Mouse (Mus musculus): Measurements from ENCODE around the gene Pros1. TPM values are rescaled to one million over a fixed set of nuclear protein-coding genes. Genes with fewer than 3 reads are reported as not detected.

Gene Pros1
- total and polyA plus RNA-seq, 2 experiments from 2014 or later, result 9.3 to 11.4 TPM

DNA sequence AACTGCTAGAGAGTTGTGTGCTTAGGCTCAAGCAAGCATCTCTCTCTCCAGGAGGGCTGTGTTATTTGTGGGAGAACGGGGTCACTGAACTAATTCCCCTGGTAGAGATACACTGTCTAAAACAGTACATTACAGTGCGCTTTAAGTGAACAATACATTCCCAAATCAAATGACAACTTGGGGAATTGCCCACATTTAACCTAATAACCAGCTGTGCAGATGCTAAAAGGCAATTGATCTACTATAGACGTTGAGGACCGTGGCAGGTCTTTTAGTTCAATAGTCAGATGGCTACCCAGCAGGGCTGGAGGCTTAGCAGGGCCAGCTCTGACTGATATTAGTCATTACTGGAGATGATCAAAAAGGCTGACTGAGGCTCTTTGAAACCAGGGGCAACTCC is 104.4 kb downstream of the Pros1 start:
- Histone ChIP-seq H3K4me1 (ENCODE audit: insufficient read depth) (no peaks in the 10 kb centered on the region), H3K27me3 (ENCODE audit: insufficient read depth, low read length) (no peaks in the 10 kb centered on the region), H3K9ac (no peak overlapping the region), H3K27ac (ENCODE audit: low read depth, low read length) (no peak overlapping the region), H3K9me3 (ENCODE audit: low read length) (no peaks in the 10 kb centered on the region), H3K4me2 (ENCODE audit: low read depth) (no peak overlapping the region), H3K4me3 (ENCODE audit: low read depth, low read length) (no peak overlapping the region), H3K36me3 (ENCODE audit: insufficient read depth) (no peaks in the 10 kb centered on the region)
- no peak for ATAC-seq
- no peak for TF ChIP-seq CTCF (IDR thresholded peaks at IDR 0.05; ENCODE audit: low read depth)
- WGBS, result 37% methylated on average over 4 of the region's 4 CpGs
- no peak for DNase-seq

DNA sequence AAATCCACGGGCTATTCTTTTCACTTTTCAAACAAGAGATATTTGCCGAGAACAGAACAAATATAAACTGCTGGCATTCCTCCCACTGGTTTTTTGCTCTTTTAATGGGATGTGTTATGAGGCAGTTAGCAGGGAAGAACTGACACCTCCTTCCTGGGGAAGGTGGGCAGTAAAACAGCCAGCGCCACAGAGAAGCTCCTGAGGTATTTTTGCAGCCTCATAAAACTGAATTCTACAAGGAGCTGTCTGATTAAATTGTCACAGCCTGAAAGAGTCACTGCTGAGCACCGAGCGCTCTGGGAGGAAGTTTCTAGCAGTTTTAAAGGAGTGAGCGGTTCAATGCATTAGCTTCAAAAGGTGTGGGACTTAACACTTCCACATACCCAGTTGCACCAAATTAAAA is 110.3 kb downstream of the Pros1 start:
- Histone ChIP-seq H3K27me3 (ENCODE audit: insufficient read depth, low read length) (no peaks in the 10 kb centered on the region), H3K9me3 (ENCODE audit: low read length) (no peaks in the 10 kb centered on the region), H3K4me3 (ENCODE audit: low read depth, low read length) (no peak overlapping the region), H3K4me2 (ENCODE audit: low read depth) (no peak overlapping the region), H3K4me1 (ENCODE audit: insufficient read depth) (no peaks in the 10 kb centered on the region), H3K36me3 (ENCODE audit: insufficient read depth) (no peaks in the 10 kb centered on the region), H3K9ac (no peak overlapping the region), H3K27ac (ENCODE audit: low read depth, low read length) (no peak overlapping the region)
- ATAC-seq (no peak), DNase-seq (no peak)
- no peak for TF ChIP-seq CTCF (IDR thresholded peaks at IDR 0.05; ENCODE audit: low read depth)
- whole genome bisulfite sequencing, result 73% methylated on average over 6 of the region's 6 CpGs

DNA sequence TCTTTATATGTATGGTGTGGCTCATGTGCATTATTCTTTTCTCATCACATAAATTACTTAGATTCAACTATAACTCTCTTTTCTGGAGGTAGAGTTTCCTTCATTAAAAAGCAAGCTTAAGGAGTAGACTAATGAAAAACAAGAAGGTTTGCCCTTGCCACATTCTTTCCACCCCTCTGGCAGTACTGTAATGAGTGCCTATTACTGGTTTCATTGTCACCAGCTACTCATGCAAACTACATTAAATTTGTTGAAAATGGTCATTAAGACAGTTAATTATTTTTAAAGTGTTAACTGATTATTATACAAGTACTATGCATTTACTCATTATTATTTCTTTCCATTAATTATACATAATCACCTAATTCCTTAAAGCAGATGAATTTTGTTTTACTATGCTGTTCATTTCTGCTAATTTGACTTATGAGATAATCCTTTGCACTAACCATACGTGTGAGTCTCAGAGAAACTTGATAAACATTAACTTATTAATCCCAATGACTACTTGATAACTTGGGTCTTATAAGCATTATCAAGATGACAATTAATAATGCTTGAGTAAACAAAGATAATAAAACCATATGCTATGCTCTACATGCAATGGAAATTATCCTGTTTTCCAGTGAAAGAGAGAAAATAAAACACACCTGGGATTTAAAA is 117.7 kb downstream of the Pros1 start:
- DNase-seq, result no peak
- H3K4me2 ChIP-seq (ENCODE audit: low read depth), result no peak overlapping the region
- no peak for TF ChIP-seq CTCF (IDR thresholded peaks at IDR 0.05; ENCODE audit: low read depth)
- H3K9me3 ChIP-seq (ENCODE audit: low read length), result no peaks in the 10 kb centered on the region
- no peak overlapping the region for H3K9ac ChIP-seq
- ATAC-seq, result no peak
- no peak overlapping the region for H3K27ac ChIP-seq (ENCODE audit: low read depth, low read length)
- H3K4me1 ChIP-seq (ENCODE audit: insufficient read depth), result no peaks in the 10 kb centered on the region
- no peak overlapping the region for H3K4me3 ChIP-seq (ENCODE audit: low read depth, low read length)
- WGBS, result 38% methylated on average over 1 of the region's 1 CpGs
- H3K36me3 ChIP-seq (ENCODE audit: insufficient read depth), result no peaks in the 10 kb centered on the region
- no peaks in the 10 kb centered on the region for H3K27me3 ChIP-seq (ENCODE audit: insufficient read depth, low read length)

DNA sequence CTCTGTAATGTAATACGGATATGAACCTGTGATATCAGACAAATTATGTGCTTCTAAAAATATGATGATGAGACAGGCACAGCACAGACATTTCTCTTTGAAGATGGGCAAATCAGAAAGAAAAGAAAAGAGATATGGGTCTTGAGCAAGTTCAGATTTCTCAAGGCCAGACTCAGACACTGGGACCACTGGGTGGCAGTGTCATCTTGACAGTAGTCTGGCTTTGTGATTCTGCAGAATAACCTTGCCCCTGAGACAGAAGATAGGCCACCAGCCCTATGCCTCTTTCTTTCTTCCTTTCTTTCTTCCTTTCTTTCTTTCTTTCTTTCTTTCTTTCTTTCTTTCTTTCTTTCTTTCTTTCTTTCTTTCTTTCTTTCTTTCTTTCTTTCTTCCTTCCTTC is 120.8 kb downstream of the Pros1 start:
- peak; percentile 68 for TF ChIP-seq CTCF (IDR thresholded peaks at IDR 0.05; ENCODE audit: low read depth)
- Histone ChIP-seq H3K27ac (ENCODE audit: low read depth, low read length) (no peak overlapping the region), H3K9ac (no peak overlapping the region), H3K27me3 (ENCODE audit: insufficient read depth, low read length) (no peaks in the 10 kb centered on the region), H3K4me1 (ENCODE audit: insufficient read depth) (no peaks in the 10 kb centered on the region), H3K4me2 (ENCODE audit: low read depth) (no peak overlapping the region), H3K4me3 (ENCODE audit: low read depth, low read length) (no peak overlapping the region), H3K9me3 (ENCODE audit: low read length) (no peaks in the 10 kb centered on the region), H3K36me3 (ENCODE audit: insufficient read depth) (no peaks in the 10 kb centered on the region)
- ATAC-seq (no peak), DNase-seq (peak; percentile 60)
- WGBS, result 81% methylated on average over 1 of the region's 1 CpGs

Small RNAs within 50 kb of the gene (microRNA-seq; reads per million reads assigned to microRNA genes)
- 0 reads per million in 2 experiments for gene Gm25986

Other genes with a start within 250 kb of the Pros1 start
- gene Nsun3, start 67.5 kb upstream of the Pros1 start, total RNA-seq (2014; rRNA removed), result 12.2 and 27.4 TPM in 2 replicates
- gene Nsun3, start 67.5 kb upstream of the Pros1 start, polyA plus RNA-seq (2015; fragmentation: Nextera tagmentation; extraction: Ambion mirVana), result 7.3 and 10.8 TPM in 2 replicates
- 0.14 TPM in 1 of 2 replicates, not detected in the other for gene Stx19, start 39.6 kb upstream of the Pros1 start, total RNA-seq (2014; rRNA removed)
- gene Stx19, start 39.6 kb upstream of the Pros1 start, polyA plus RNA-seq (2015; fragmentation: Nextera tagmentation; extraction: Ambion mirVana), result 0.08 TPM in 1 of 2 replicates, not detected in the other
- gene Arl13b, start 7.3 kb upstream of the Pros1 start, total RNA-seq (2014; rRNA removed), result 21.0 and 21.4 TPM in 2 replicates
- 14.1 and 17.0 TPM in 2 replicates for gene Arl13b, start 7.3 kb upstream of the Pros1 start, polyA plus RNA-seq (2015; fragmentation: Nextera tagmentation; extraction: Ambion mirVana)